Mouse (Mus musculus): ENCODE measurements at regions not wholly inside any gene's neighbourhood (a gene's known extent, or its start where the extent isn't known, plus 50 kb on each side); places are given as distances from the start of the nearest gene placed in this dataset.
A peak's percentile ranks its signal among the peaks of the same experiment; 100 is the strongest.

GRCm38 (mm10) chr12:92509494-92509893, 660.5 kb upstream of the Sel1l start:
- DNase-seq (ENCODE audit: low spot score), result no peak

GRCm38 (mm10) chr12:92508796-92509489, 660.0 kb upstream of the Sel1l start:
- DNase-seq (ENCODE audit: low spot score), result no peak

- DNase-seq (ENCODE audit: low spot score), result no peak
Observed at GRCm38 (mm10) chr12:92483984-92484383, 635.0 kb upstream of the Sel1l start.

- no peak for DNase-seq (ENCODE audit: low spot score)
Observed at GRCm38 (mm10) chr12:92474293-92475062, 625.5 kb upstream of the Sel1l start.

GRCm38 (mm10) chr12:92451110-92451818, 602.3 kb upstream of the Sel1l start:
- no peak for DNase-seq (ENCODE audit: low spot score)

GRCm38 (mm10) chr12:92418458-92418857, 569.5 kb upstream of the Sel1l start:
- no peak for DNase-seq (ENCODE audit: low spot score)

GRCm38 (mm10) chr12:92405506-92405905, 556.5 kb upstream of the Sel1l start:
- DNase-seq (ENCODE audit: low spot score), result no peak

GRCm38 (mm10) chr12:92400987-92401386, 552.0 kb upstream of the Sel1l start:
- no peak for DNase-seq (ENCODE audit: low spot score)

GRCm38 (mm10) chr12:92386195-92386594, 537.2 kb upstream of the Sel1l start:
- DNase-seq (ENCODE audit: low spot score), result no peak

GRCm38 (mm10) chr12:92384266-92384937, 535.4 kb upstream of the Sel1l start:
- no peak for DNase-seq (ENCODE audit: low spot score)

- no peak for DNase-seq (ENCODE audit: low spot score)
Observed at GRCm38 (mm10) chr12:92379130-92379529, 530.2 kb upstream of the Sel1l start.

- no peak for DNase-seq (ENCODE audit: low spot score)
Observed at GRCm38 (mm10) chr12:92365926-92366325, 517.0 kb upstream of the Sel1l start.

GRCm38 (mm10) chr12:92353386-92354257, 504.7 kb upstream of the Sel1l start:
- no peak for DNase-seq (ENCODE audit: low spot score)

GRCm38 (mm10) chr12:92318241-92318640, 469.3 kb upstream of the Sel1l start:
- DNase-seq (ENCODE audit: low spot score), result no peak

- no peak for DNase-seq (ENCODE audit: low spot score)
Observed at GRCm38 (mm10) chr12:92317609-92318008, 468.7 kb upstream of the Sel1l start.

- DNase-seq (ENCODE audit: low spot score), result no peak
Observed at GRCm38 (mm10) chr12:92316285-92316684, 467.3 kb upstream of the Sel1l start.

- DNase-seq (ENCODE audit: low spot score), result no peak
Observed at GRCm38 (mm10) chr12:92315820-92316219, 466.9 kb upstream of the Sel1l start.

- peak; percentile 6 for DNase-seq (ENCODE audit: low spot score)
Observed at GRCm38 (mm10) chr12:92302951-92303591, 454.1 kb upstream of the Sel1l start.

GRCm38 (mm10) chr12:92294887-92295286, 445.9 kb upstream of the Sel1l start:
- no peak for DNase-seq (ENCODE audit: low spot score)

- no peak for DNase-seq (ENCODE audit: low spot score)
Observed at GRCm38 (mm10) chr12:92293341-92293720, 444.4 kb upstream of the Sel1l start.
